Mouse (Mus musculus): ENCODE data around the gene Oprm1. TPM values are rescaled to one million over a fixed set of nuclear protein-coding genes. Genes with fewer than 3 reads are reported as not detected.
A peak's percentile ranks its signal among the peaks of the same experiment; 100 is the strongest.

Gene Oprm1
- polyA plus RNA-seq (2014; fragmentation: Nextera tagmentation; extraction: Ambion mirVana): 1.2 and 3.1 TPM in 2 replicates

DNA sequence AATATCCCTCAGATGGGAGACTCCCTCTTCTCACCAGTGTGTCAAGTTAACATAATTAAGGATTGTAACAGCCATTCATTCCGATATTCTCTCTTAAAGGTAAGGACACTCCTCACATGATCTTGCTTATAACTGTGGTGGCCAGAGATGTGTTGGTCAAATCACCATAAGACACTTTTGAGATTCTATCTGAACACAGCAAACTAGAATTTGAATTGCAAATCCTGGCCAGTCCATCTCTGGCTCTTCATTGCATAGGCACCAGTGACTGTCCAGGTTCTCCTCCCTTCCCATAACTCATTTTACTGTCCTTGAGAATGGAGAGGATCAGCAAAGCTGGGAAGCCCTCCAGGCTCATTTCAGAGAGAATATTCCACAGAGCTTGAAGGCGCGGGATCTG is at the start of gene Oprm1:
TSS of gene Oprm1 (plus strand) at position 301 of the 400 bp plus-strand sequence.
- H3K4me3 ChIP-seq (replicated peaks; ENCODE audit: low read depth, low read length): no peak within 1 kb of the TSS

DNA sequence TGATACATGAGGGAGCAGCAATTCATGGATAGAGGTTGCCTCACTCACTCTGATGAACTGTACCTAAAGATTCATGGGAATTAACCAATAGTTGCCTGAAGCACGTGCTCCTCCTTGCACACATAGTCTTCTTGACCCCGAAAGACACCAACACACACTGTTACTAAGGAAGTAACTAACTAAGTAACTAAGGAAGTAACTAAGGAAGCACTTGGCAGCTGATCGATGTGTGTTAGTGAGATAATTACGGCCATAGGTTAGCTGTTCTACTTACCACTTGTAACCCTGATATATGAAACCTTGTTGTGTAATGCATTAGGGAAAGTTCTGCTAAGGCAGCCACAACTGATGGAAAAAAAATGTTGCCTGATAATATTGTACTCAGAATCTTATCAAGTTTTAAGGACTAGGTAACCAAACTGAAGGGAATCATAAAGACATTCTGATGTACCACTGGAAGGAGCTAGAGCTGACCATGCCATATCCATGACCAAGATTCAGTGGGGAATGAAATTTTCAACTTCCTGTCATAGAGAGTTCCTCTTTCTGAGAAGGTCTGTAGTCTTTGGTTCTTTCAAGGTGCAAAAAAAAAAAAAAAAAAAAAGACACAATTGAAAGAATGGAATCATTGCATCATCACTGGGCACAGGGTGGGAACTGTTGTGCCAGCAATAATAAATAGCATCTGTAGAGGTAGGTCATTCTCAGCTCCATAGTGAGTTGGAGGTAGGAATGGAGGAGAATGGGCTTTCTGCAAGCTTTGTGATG is 40.9 kb upstream of the Oprm1 start:
- 87% methylated on average over 4 of the region's 4 CpGs for WGBS
- Histone ChIP-seq H3K9ac (replicated peaks; ENCODE audit: low read length) (no peak overlapping the region), H3K4me2 (ENCODE audit: low read length) (no peak overlapping the region)

More for the DNA sequence above, at the start of gene Oprm1:
- Histone ChIP-seq H3K9ac (replicated peaks; ENCODE audit: low read length) (no peak within 1 kb of the TSS), H3K27me3 (ENCODE audit: control insufficient read depth, insufficient read depth, low read length) (no peaks in the 10 kb centered on the region), H3K9me3 (ENCODE audit: control insufficient read depth, low read length) (no peaks in the 10 kb centered on the region), H3K4me2 (ENCODE audit: low read length) (no peak within 1 kb of the TSS), H3K4me1 (ENCODE audit: control insufficient read depth, insufficient read depth, low read length) (no peaks in the 10 kb centered on the region), H3K36me3 (ENCODE audit: control insufficient read depth, insufficient read depth, low read length) (no peaks in the 10 kb centered on the region), H3K27ac (replicated peaks; ENCODE audit: low read depth, low read length) (no peak within 1 kb of the TSS)
- ATAC-seq (ENCODE audit: low FRiP score, low TSS enrichment) (no peak), DNase-seq (no peak)
- 91% methylated on average over 3 of the region's 3 CpGs for WGBS

DNA sequence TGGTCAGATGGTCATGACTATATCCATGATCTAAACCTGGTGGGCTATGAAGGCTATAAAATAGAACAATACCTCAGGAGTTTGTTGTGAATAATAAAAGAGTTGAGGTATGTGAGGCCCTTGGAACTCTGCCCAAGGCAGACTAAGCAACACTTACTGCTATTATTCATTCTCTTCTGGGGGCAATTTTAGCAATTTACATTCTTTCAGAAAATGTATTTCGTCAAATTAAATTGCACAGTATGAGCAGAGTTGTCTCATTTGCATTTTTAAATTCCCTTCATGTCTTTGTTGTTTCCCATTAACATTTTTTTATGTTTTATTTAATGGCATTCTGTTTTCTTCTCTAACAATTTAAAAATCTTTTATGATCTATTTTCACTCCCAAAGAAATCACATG is 34.5 kb upstream of the Oprm1 start:
- DNase-seq (no peak), ATAC-seq (ENCODE audit: low FRiP score, low TSS enrichment) (no peak)
- Histone ChIP-seq H3K9me3 (ENCODE audit: control insufficient read depth, low read length) (no peaks in the 10 kb centered on the region), H3K9ac (replicated peaks; ENCODE audit: low read length) (no peak overlapping the region), H3K4me3 (replicated peaks; ENCODE audit: low read depth, low read length) (no peak overlapping the region), H3K27me3 (ENCODE audit: control insufficient read depth, insufficient read depth, low read length) (no peaks in the 10 kb centered on the region), H3K36me3 (ENCODE audit: control insufficient read depth, insufficient read depth, low read length) (no peaks in the 10 kb centered on the region), H3K27ac (replicated peaks; ENCODE audit: low read depth, low read length) (no peak overlapping the region), H3K4me2 (ENCODE audit: low read length) (no peak overlapping the region), H3K4me1 (ENCODE audit: control insufficient read depth, insufficient read depth, low read length) (no peaks in the 10 kb centered on the region)
- 69% methylated on average over 1 of the region's 1 CpGs for WGBS

More for the DNA sequence above, 40.9 kb upstream of the Oprm1 start:
- DNase-seq: no peak
- no peaks in the 10 kb centered on the region for H3K27me3 ChIP-seq (ENCODE audit: control insufficient read depth, insufficient read depth, low read length)
- no peak for ATAC-seq (ENCODE audit: low FRiP score, low TSS enrichment)
- H3K36me3 ChIP-seq (ENCODE audit: control insufficient read depth, insufficient read depth, low read length): no peaks in the 10 kb centered on the region
- H3K9me3 ChIP-seq (ENCODE audit: control insufficient read depth, low read length): no peaks in the 10 kb centered on the region
- H3K4me3 ChIP-seq (replicated peaks; ENCODE audit: low read depth, low read length): no peak overlapping the region
- no peaks in the 10 kb centered on the region for H3K4me1 ChIP-seq (ENCODE audit: control insufficient read depth, insufficient read depth, low read length)
- no peak overlapping the region for H3K27ac ChIP-seq (replicated peaks; ENCODE audit: low read depth, low read length)

DNA sequence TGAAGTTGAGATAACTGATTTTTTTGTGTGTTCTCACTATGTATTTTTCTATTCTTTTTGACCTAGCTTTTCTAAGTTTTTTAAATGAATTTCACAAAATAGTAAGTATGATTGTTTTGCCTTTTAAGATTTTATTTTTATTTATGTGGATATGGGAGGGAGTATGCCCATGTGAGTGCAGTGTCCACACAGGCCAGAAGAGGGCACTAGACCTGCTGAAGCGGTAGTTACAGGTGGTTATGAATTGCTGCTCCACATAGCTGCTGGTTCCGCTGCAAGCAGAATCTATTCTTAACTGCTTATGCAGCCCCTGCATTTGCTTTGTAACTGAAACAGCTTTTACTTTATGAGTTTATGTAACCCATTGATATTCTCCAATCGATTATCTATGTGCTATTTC is 29.8 kb upstream of the Oprm1 start:
- no peaks in the 10 kb centered on the region for H3K36me3 ChIP-seq (ENCODE audit: control insufficient read depth, insufficient read depth, low read length)
- no peaks in the 10 kb centered on the region for H3K4me1 ChIP-seq (ENCODE audit: control insufficient read depth, insufficient read depth, low read length)
- H3K9me3 ChIP-seq (ENCODE audit: control insufficient read depth, low read length): no peaks in the 10 kb centered on the region
- DNase-seq: no peak
- no peaks in the 10 kb centered on the region for H3K27me3 ChIP-seq (ENCODE audit: control insufficient read depth, insufficient read depth, low read length)
- ATAC-seq (ENCODE audit: low FRiP score, low TSS enrichment): no peak
- no peak overlapping the region for H3K4me3 ChIP-seq (replicated peaks; ENCODE audit: low read depth, low read length)
- no peak overlapping the region for H3K9ac ChIP-seq (replicated peaks; ENCODE audit: low read length)
- 94% methylated on average over 3 of the region's 3 CpGs for WGBS
- no peak overlapping the region for H3K27ac ChIP-seq (replicated peaks; ENCODE audit: low read depth, low read length)
- H3K4me2 ChIP-seq (ENCODE audit: low read length): no peak overlapping the region

DNA sequence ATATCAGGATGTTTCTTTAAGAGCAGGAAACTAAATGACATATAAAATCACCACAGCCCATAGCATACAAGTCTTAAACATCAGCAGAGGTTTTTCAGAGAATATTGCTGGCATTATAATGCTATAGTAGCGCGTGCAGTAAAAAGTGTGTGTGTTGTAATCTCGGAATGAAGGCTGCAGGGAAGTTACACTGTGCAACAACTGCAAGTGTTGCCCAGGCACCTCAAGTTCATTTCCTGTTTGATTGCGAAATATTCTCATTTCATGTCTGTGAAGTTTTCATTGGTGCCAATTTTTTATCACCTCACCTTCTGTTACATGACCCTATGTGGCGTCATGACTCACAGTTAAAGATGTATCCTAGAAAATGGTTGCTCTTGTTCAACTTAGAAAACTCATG is 4.9 kb upstream of the Oprm1 start:
- Histone ChIP-seq H3K9me3 (ENCODE audit: control insufficient read depth, low read length) (no peaks in the 10 kb centered on the region), H3K36me3 (ENCODE audit: control insufficient read depth, insufficient read depth, low read length) (no peaks in the 10 kb centered on the region), H3K4me2 (ENCODE audit: low read length) (no peak overlapping the region), H3K27me3 (ENCODE audit: control insufficient read depth, insufficient read depth, low read length) (no peaks in the 10 kb centered on the region), H3K4me1 (ENCODE audit: control insufficient read depth, insufficient read depth, low read length) (no peaks in the 10 kb centered on the region), H3K9ac (replicated peaks; ENCODE audit: low read length) (no peak overlapping the region), H3K4me3 (replicated peaks; ENCODE audit: low read depth, low read length) (no peak overlapping the region), H3K27ac (replicated peaks; ENCODE audit: low read depth, low read length) (no peak overlapping the region)
- 92% methylated on average over 5 of the region's 5 CpGs for WGBS
- DNase-seq (no peak), ATAC-seq (ENCODE audit: low FRiP score, low TSS enrichment) (no peak)

DNA sequence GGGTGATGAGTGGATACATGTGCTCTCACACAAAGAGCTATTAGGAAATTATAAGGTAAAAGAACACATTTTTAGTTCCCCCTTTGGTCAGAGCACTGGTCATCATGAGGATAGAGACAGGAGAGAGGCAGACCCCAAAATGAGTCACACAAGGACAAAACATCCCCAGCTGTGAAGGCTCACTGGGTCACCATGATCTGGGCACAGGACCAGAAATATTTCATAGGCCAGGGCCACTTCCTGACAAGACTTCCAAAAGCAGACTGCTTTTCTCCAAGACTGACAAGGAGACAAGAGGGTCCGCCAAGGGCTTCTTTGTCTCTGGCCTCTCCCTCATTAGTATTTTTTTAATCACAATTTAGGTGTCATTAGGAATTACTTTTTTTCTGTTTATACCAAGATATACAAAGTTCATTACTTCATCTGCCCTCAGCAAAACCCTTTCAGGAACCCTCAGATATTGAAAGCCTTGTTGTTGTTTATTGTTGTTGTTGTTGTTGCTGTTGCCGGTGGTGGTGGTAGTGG is 3.0 kb downstream of the Oprm1 start, which contains the start of gene Gm10945:
TSS of gene Gm10945 (minus strand) at position 475 of the 525 bp plus-strand sequence.
- H3K4me2 ChIP-seq (ENCODE audit: low read length): no peak within 1 kb of the TSS
- H3K9me3 ChIP-seq (ENCODE audit: control insufficient read depth, low read length): no peaks in the 10 kb centered on the region
- 89% methylated on average over 2 of the region's 2 CpGs for WGBS
- no peaks in the 10 kb centered on the region for H3K36me3 ChIP-seq (ENCODE audit: control insufficient read depth, insufficient read depth, low read length)
- ATAC-seq (ENCODE audit: low FRiP score, low TSS enrichment) (no peak), DNase-seq (no peak)
- no peaks in the 10 kb centered on the region for H3K4me1 ChIP-seq (ENCODE audit: control insufficient read depth, insufficient read depth, low read length)
- H3K27ac ChIP-seq (replicated peaks; ENCODE audit: low read depth, low read length): no peak within 1 kb of the TSS
- H3K9ac ChIP-seq (replicated peaks; ENCODE audit: low read length): no peak within 1 kb of the TSS
- H3K4me3 ChIP-seq (replicated peaks; ENCODE audit: low read depth, low read length): no peak within 1 kb of the TSS
- no peaks in the 10 kb centered on the region for H3K27me3 ChIP-seq (ENCODE audit: control insufficient read depth, insufficient read depth, low read length)

DNA sequence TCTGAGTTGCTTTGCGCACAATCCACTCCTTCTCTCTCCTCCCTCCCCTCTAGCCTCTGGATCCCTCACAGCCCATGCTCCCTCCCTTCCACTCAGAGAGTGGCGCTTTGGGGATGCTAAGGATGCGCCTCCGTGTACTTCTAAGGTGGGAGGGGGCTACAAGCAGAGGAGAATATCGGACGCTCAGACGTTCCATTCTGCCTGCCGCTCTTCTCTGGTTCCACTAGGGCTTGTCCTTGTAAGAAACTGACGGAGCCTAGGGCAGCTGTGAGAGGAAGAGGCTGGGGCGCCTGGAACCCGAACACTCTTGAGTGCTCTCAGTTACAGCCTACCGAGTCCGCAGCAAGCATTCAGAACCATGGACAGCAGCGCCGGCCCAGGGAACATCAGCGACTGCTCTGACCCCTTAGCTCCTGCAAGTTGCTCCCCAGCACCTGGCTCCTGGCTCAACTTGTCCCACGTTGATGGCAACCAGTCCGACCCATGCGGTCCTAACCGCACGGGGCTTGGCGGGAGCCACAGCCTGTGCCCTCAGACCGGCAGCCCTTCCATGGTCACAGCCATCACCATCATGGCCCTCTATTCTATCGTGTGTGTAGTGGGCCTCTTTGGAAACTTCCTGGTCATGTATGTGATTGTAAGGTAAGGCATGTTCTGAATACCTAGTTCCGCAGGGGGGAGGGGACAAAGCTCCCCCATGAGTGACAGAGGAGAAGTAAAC is 30.4 kb downstream of the Oprm1 start:
- DNase-seq (peak; percentile 66), ATAC-seq (ENCODE audit: low FRiP score, low TSS enrichment) (peak; percentile 74)
- Histone ChIP-seq H3K4me3 (replicated peaks; ENCODE audit: low read depth, low read length) (peak overlapping the region; percentile 37), H3K4me1 (ENCODE audit: control insufficient read depth, insufficient read depth, low read length) (no peaks in the 10 kb centered on the region), H3K9me3 (ENCODE audit: control insufficient read depth, low read length) (no peaks in the 10 kb centered on the region), H3K4me2 (ENCODE audit: low read length) (peak overlapping the region; percentile 61), H3K9ac (replicated peaks; ENCODE audit: low read length) (peak overlapping the region; percentile 42), H3K27me3 (ENCODE audit: control insufficient read depth, insufficient read depth, low read length) (no peaks in the 10 kb centered on the region), H3K27ac (replicated peaks; ENCODE audit: low read depth, low read length) (no peak overlapping the region), H3K36me3 (ENCODE audit: control insufficient read depth, insufficient read depth, low read length) (no peaks in the 10 kb centered on the region)
- whole genome bisulfite sequencing: 3% methylated on average over 25 of the region's 25 CpGs

DNA sequence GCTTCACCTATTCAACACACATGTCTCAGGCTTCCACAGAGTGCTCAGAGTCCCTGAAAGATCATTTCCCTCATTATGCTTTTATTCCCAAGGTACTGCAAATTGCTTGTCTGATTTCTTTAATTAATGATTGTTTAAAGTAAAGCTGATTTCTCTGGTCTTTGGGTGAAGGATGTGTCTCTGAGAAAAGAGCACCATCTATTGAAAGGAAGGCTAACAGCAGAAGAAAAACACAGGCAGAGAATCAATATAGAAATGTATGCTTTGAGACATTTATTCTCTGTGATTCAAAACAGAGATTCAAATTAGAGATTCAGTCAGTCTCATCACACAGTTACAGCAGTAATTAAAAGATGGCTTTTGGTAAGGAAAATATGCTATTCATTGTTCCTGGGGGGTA is 31.9 kb downstream of the Oprm1 start:
- Histone ChIP-seq H3K36me3 (ENCODE audit: control insufficient read depth, insufficient read depth, low read length) (no peaks in the 10 kb centered on the region), H3K27me3 (ENCODE audit: control insufficient read depth, insufficient read depth, low read length) (no peaks in the 10 kb centered on the region), H3K4me3 (replicated peaks; ENCODE audit: low read depth, low read length) (no peak overlapping the region), H3K9ac (replicated peaks; ENCODE audit: low read length) (no peak overlapping the region), H3K4me2 (ENCODE audit: low read length) (no peak overlapping the region), H3K4me1 (ENCODE audit: control insufficient read depth, insufficient read depth, low read length) (no peaks in the 10 kb centered on the region), H3K27ac (replicated peaks; ENCODE audit: low read depth, low read length) (no peak overlapping the region), H3K9me3 (ENCODE audit: control insufficient read depth, low read length) (no peaks in the 10 kb centered on the region)
- ATAC-seq (ENCODE audit: low FRiP score, low TSS enrichment) (no peak), DNase-seq (peak; percentile 19)

All from midbrain, embryonic 14.5 days (tissue).